Mouse (Mus musculus): Measurements from ENCODE around the gene F2rl3.

DNA sequence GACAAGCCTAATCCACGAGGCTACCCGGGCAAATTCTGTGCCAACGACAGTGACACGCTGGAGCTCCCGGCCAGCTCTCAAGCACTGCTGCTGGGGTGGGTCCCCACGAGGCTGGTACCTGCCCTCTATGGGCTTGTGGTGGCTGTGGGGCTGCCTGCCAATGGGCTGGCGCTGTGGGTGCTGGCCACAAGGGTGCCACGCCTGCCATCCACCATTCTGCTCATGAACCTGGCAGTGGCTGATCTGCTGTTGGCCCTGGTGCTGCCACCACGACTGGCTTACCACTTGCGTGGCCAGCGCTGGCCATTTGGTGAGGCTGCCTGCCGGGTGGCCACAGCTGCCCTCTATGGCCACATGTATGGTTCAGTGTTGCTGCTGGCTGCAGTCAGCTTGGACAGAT, 626 bp downstream of the F2rl3 start:
- TF ChIP-seq MAZ (IDR thresholded peaks at IDR 0.05; ENCODE audit: low read depth, low read length) (no peak), NELFE (IDR thresholded peaks at IDR 0.05; ENCODE audit: low read depth, low read length) (no peak), TBP (IDR thresholded peaks at IDR 0.05; ENCODE audit: low read depth, low read length) (no peak)

Data from MEL (cell line).